Mouse (Mus musculus): ENCODE data around the gene Rps11. TPM values are rescaled to one million over a fixed set of nuclear protein-coding genes. Genes with fewer than 3 reads are reported as not detected.
A peak's percentile ranks its signal among the peaks of the same experiment; 100 is the strongest.

Gene Rps11
- polyA plus RNA-seq, 1 experiment from 2014 or later, result 781 TPM

DNA sequence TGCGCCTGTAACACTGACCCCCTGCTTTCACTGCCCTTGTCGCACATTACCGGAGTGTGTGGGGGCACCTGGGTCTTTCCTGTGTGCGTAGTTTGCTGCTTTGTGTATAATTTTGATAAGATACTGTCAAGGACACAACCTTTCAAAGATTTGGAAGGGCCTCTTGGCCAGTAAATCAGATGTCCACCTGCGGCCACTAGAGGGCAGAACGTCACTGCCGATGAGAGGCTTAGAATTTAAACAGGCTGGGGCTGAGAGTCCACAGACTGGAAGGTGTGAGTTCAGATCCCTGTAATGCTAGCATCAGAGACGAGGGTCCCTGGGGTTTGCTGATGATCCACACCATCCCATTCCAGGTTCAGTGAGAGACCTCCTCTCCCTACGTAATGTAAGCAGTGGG is 45.7 kb downstream of the Rps11 start:
- no peak overlapping the region for H3K4me2 ChIP-seq (ENCODE audit: low read depth, low read length)
- no peaks in the 10 kb centered on the region for H3K4me1 ChIP-seq (ENCODE audit: control insufficient read depth, insufficient read depth, low read length)
- 42% methylated on average over 9 of the region's 9 CpGs for WGBS
- no peak overlapping the region for H3K4me3 ChIP-seq (ENCODE audit: low read depth, low read length)
- no peak overlapping the region for H3K27ac ChIP-seq (ENCODE audit: low read depth, low read length)
- H3K9me3 ChIP-seq (ENCODE audit: control insufficient read depth, low read length), result no peaks in the 10 kb centered on the region
- H3K9ac ChIP-seq (replicated peaks; ENCODE audit: low read depth, low read length), result no peak overlapping the region
- H3K27me3 ChIP-seq (ENCODE audit: control insufficient read depth, insufficient read depth, low read length), result no peaks in the 10 kb centered on the region
- no peaks in the 10 kb centered on the region for H3K36me3 ChIP-seq (ENCODE audit: control insufficient read depth, insufficient read depth, low read length)
- no peak for ATAC-seq (ENCODE audit: low read depth)

GRCm38 (mm10) chr7:45077829-45078228 is 46.4 kb downstream of the Rps11 start:
- Histone ChIP-seq H3K27ac (ENCODE audit: low read depth, low read length) (no peak overlapping the region), H3K9ac (replicated peaks; ENCODE audit: low read depth, low read length) (no peak overlapping the region), H3K36me3 (ENCODE audit: control insufficient read depth, insufficient read depth, low read length) (no peaks in the 10 kb centered on the region), H3K4me3 (ENCODE audit: low read depth, low read length) (no peak overlapping the region), H3K9me3 (ENCODE audit: control insufficient read depth, low read length) (no peaks in the 10 kb centered on the region), H3K4me2 (ENCODE audit: low read depth, low read length) (no peak overlapping the region), H3K4me1 (ENCODE audit: control insufficient read depth, insufficient read depth, low read length) (no peaks in the 10 kb centered on the region), H3K27me3 (ENCODE audit: control insufficient read depth, insufficient read depth, low read length) (no peaks in the 10 kb centered on the region)
- WGBS, result 96% methylated on average over 2 of the region's 2 CpGs
- no peak for ATAC-seq (ENCODE audit: low read depth)

- Histone ChIP-seq H3K27ac (ENCODE audit: low read depth, low read length) (no peak overlapping the region), H3K4me2 (ENCODE audit: low read depth, low read length) (no peak overlapping the region), H3K9ac (replicated peaks; ENCODE audit: low read depth, low read length) (no peak overlapping the region), H3K4me1 (ENCODE audit: control insufficient read depth, insufficient read depth, low read length) (no peaks in the 10 kb centered on the region), H3K4me3 (ENCODE audit: low read depth, low read length) (no peak overlapping the region), H3K27me3 (ENCODE audit: control insufficient read depth, insufficient read depth, low read length) (no peaks in the 10 kb centered on the region), H3K9me3 (ENCODE audit: control insufficient read depth, low read length) (no peaks in the 10 kb centered on the region), H3K36me3 (ENCODE audit: control insufficient read depth, insufficient read depth, low read length) (no peaks in the 10 kb centered on the region)
- 86% methylated on average over 14 of the region's 14 CpGs for WGBS
- ATAC-seq (ENCODE audit: low read depth), result no peak
These were observed 46.9 kb downstream of the Rps11 start for GRCm38 (mm10) chr7:45077322-45077721.

GRCm38 (mm10) chr7:45076501-45076900 is 47.7 kb downstream of the Rps11 start:
- no peaks in the 10 kb centered on the region for H3K36me3 ChIP-seq (ENCODE audit: control insufficient read depth, insufficient read depth, low read length)
- no peak overlapping the region for H3K9ac ChIP-seq (replicated peaks; ENCODE audit: low read depth, low read length)
- H3K4me3 ChIP-seq (ENCODE audit: low read depth, low read length), result no peak overlapping the region
- no peaks in the 10 kb centered on the region for H3K9me3 ChIP-seq (ENCODE audit: control insufficient read depth, low read length)
- no peaks in the 10 kb centered on the region for H3K27me3 ChIP-seq (ENCODE audit: control insufficient read depth, insufficient read depth, low read length)
- ATAC-seq (ENCODE audit: low read depth), result no peak
- H3K27ac ChIP-seq (ENCODE audit: low read depth, low read length), result no peak overlapping the region
- 93% methylated on average over 30 of the region's 30 CpGs for WGBS
- H3K4me2 ChIP-seq (ENCODE audit: low read depth, low read length), result no peak overlapping the region
- H3K4me1 ChIP-seq (ENCODE audit: control insufficient read depth, insufficient read depth, low read length), result no peaks in the 10 kb centered on the region

GRCm38 (mm10) chr7:45075405-45075804 is 48.8 kb downstream of the Rps11 start:
- Histone ChIP-seq H3K9ac (replicated peaks; ENCODE audit: low read depth, low read length) (no peak overlapping the region), H3K4me3 (ENCODE audit: low read depth, low read length) (no peak overlapping the region), H3K27me3 (ENCODE audit: control insufficient read depth, insufficient read depth, low read length) (no peaks in the 10 kb centered on the region), H3K9me3 (ENCODE audit: control insufficient read depth, low read length) (no peaks in the 10 kb centered on the region), H3K27ac (ENCODE audit: low read depth, low read length) (no peak overlapping the region), H3K4me1 (ENCODE audit: control insufficient read depth, insufficient read depth, low read length) (no peaks in the 10 kb centered on the region), H3K36me3 (ENCODE audit: control insufficient read depth, insufficient read depth, low read length) (no peaks in the 10 kb centered on the region), H3K4me2 (ENCODE audit: low read depth, low read length) (no peak overlapping the region)
- WGBS, result 86% methylated on average over 4 of the region's 4 CpGs
- ATAC-seq (ENCODE audit: low read depth), result no peak

GRCm38 (mm10) chr7:45073949-45074348 is 50.3 kb downstream of the Rps11 start:
- Histone ChIP-seq H3K27ac (ENCODE audit: low read depth, low read length) (no peak overlapping the region), H3K4me2 (ENCODE audit: low read depth, low read length) (no peak overlapping the region), H3K4me1 (ENCODE audit: control insufficient read depth, insufficient read depth, low read length) (no peaks in the 10 kb centered on the region), H3K4me3 (ENCODE audit: low read depth, low read length) (no peak overlapping the region), H3K27me3 (ENCODE audit: control insufficient read depth, insufficient read depth, low read length) (no peaks in the 10 kb centered on the region), H3K9ac (replicated peaks; ENCODE audit: low read depth, low read length) (no peak overlapping the region), H3K9me3 (ENCODE audit: control insufficient read depth, low read length) (no peaks in the 10 kb centered on the region), H3K36me3 (ENCODE audit: control insufficient read depth, insufficient read depth, low read length) (no peaks in the 10 kb centered on the region)
- ATAC-seq (ENCODE audit: low read depth), result no peak
- WGBS, result 93% methylated on average over 12 of the region's 12 CpGs

GRCm38 (mm10) chr7:45073171-45073707 is 51.0 kb downstream of the Rps11 start:
- Histone ChIP-seq H3K4me3 (ENCODE audit: low read depth, low read length) (no peak overlapping the region), H3K4me2 (ENCODE audit: low read depth, low read length) (no peak overlapping the region), H3K27me3 (ENCODE audit: control insufficient read depth, insufficient read depth, low read length) (no peaks in the 10 kb centered on the region), H3K9me3 (ENCODE audit: control insufficient read depth, low read length) (no peaks in the 10 kb centered on the region), H3K4me1 (ENCODE audit: control insufficient read depth, insufficient read depth, low read length) (no peaks in the 10 kb centered on the region), H3K36me3 (ENCODE audit: control insufficient read depth, insufficient read depth, low read length) (no peaks in the 10 kb centered on the region), H3K9ac (replicated peaks; ENCODE audit: low read depth, low read length) (no peak overlapping the region), H3K27ac (ENCODE audit: low read depth, low read length) (no peak overlapping the region)
- whole genome bisulfite sequencing, result 82% methylated on average over 7 of the region's 7 CpGs
- no peak for ATAC-seq (ENCODE audit: low read depth)

MicroRNA genes within 50 kb of the gene (microRNA counts, 519-probe panel; counts per million panel counts)
- microRNA mmu-miR-150, result 3,981 counts per million, percentile 42 among the panel's probes with 10 or more counts

Small RNAs within 50 kb of the gene (microRNA-seq; reads per million reads assigned to microRNA genes)
- gene Mir150, result 68.6 reads per million, percentile 40 among the genes with 10 or more reads in this experiment
- 10.5 reads per million, percentile 18 among the genes with 10 or more reads in this experiment for gene Mir5121
- gene Mir7055, result not detected

Other genes with a start within 250 kb of the Rps11 start
- gene Med25, start 231.7 kb downstream of the Rps11 start, polyA plus RNA-seq (2014; fragmentation: Nextera tagmentation; extraction: Ambion mirVana), result 85.7 and 91.1 TPM in 2 replicates
- gene Fuz, start 228.4 kb downstream of the Rps11 start, polyA plus RNA-seq (2014; fragmentation: Nextera tagmentation; extraction: Ambion mirVana), result 14.5 and 16.0 TPM in 2 replicates
- gene Ap2a1, start 194.9 kb downstream of the Rps11 start, polyA plus RNA-seq (2014; fragmentation: Nextera tagmentation; extraction: Ambion mirVana), result 120 and 128 TPM in 2 replicates
- 0.11 and 0.19 TPM in 2 replicates for gene Tsks, start 181.2 kb downstream of the Rps11 start, polyA plus RNA-seq (2014; fragmentation: Nextera tagmentation; extraction: Ambion mirVana)
- gene Cpt1c, start 149.6 kb downstream of the Rps11 start, polyA plus RNA-seq (2014; fragmentation: Nextera tagmentation; extraction: Ambion mirVana), result 54.3 and 60.3 TPM in 2 replicates
- 189 and 206 TPM in 2 replicates for gene Prmt1, start 137.9 kb downstream of the Rps11 start, polyA plus RNA-seq (2014; fragmentation: Nextera tagmentation; extraction: Ambion mirVana)
- 53.8 and 60.2 TPM in 2 replicates for gene Irf3, start 126.8 kb downstream of the Rps11 start, polyA plus RNA-seq (2014; fragmentation: Nextera tagmentation; extraction: Ambion mirVana)
- 6.4 and 9.5 TPM in 2 replicates for gene Bcl2l12, start 125.7 kb downstream of the Rps11 start, polyA plus RNA-seq (2014; fragmentation: Nextera tagmentation; extraction: Ambion mirVana)
- 61.6 and 68.6 TPM in 2 replicates for gene Scaf1, start 108.1 kb downstream of the Rps11 start, polyA plus RNA-seq (2014; fragmentation: Nextera tagmentation; extraction: Ambion mirVana)
- gene Rras, start 106.5 kb downstream of the Rps11 start, polyA plus RNA-seq (2014; fragmentation: Nextera tagmentation; extraction: Ambion mirVana), result 9.0 and 13.7 TPM in 2 replicates
- 17.3 and 17.9 TPM in 2 replicates for gene Prr12, start 71.6 kb downstream of the Rps11 start, polyA plus RNA-seq (2014; fragmentation: Nextera tagmentation; extraction: Ambion mirVana)
- 65.4 and 67.3 TPM in 2 replicates for gene Nosip, start 62.0 kb downstream of the Rps11 start, polyA plus RNA-seq (2014; fragmentation: Nextera tagmentation; extraction: Ambion mirVana)
- 12.7 and 12.8 TPM in 2 replicates for gene Prrg2, start 61.8 kb downstream of the Rps11 start, polyA plus RNA-seq (2014; fragmentation: Nextera tagmentation; extraction: Ambion mirVana)
- 23.7 and 118 TPM in 2 replicates for gene Rcn3, start 32.2 kb downstream of the Rps11 start, polyA plus RNA-seq (2014; fragmentation: Nextera tagmentation; extraction: Ambion mirVana)
- 7.0 and 36.4 TPM in 2 replicates for gene Fcgrt, start 20.6 kb downstream of the Rps11 start, polyA plus RNA-seq (2014; fragmentation: Nextera tagmentation; extraction: Ambion mirVana)
- gene Rpl13a, start 4.3 kb upstream of the Rps11 start, polyA plus RNA-seq (2014; fragmentation: Nextera tagmentation; extraction: Ambion mirVana), result 668 and 729 TPM in 2 replicates
- 0.33 TPM in 1 of 2 replicates, not detected in the other for gene Gm45713, start 11.8 kb upstream of the Rps11 start, polyA plus RNA-seq (2014; fragmentation: Nextera tagmentation; extraction: Ambion mirVana)
- gene Flt3l, start 12.0 kb upstream of the Rps11 start, polyA plus RNA-seq (2014; fragmentation: Nextera tagmentation; extraction: Ambion mirVana), result 1.3 and 1.6 TPM in 2 replicates
- gene Pih1d1, start 29.9 kb upstream of the Rps11 start, polyA plus RNA-seq (2014; fragmentation: Nextera tagmentation; extraction: Ambion mirVana), result 90.4 and 91.2 TPM in 2 replicates
- 16.9 and 19.8 TPM in 2 replicates for gene Aldh16a1, start 30.1 kb upstream of the Rps11 start, polyA plus RNA-seq (2014; fragmentation: Nextera tagmentation; extraction: Ambion mirVana)
- gene Slc17a7, start 39.5 kb upstream of the Rps11 start, polyA plus RNA-seq (2014; fragmentation: Nextera tagmentation; extraction: Ambion mirVana), result 0.71 TPM in 1 of 2 replicates, not detected in the other
- gene Gfy, start 55.1 kb upstream of the Rps11 start, polyA plus RNA-seq (2014; fragmentation: Nextera tagmentation; extraction: Ambion mirVana), result not detected in 2 replicates
- gene Pth2, start 56.6 kb upstream of the Rps11 start, polyA plus RNA-seq (2014; fragmentation: Nextera tagmentation; extraction: Ambion mirVana), result not detected in 2 replicates
- 0.15 and 0.50 TPM in 2 replicates for gene Ccdc155, start 80.5 kb upstream of the Rps11 start, polyA plus RNA-seq (2014; fragmentation: Nextera tagmentation; extraction: Ambion mirVana)
- 11.8 and 12.9 TPM in 2 replicates for gene Dkkl1, start 87.7 kb upstream of the Rps11 start, polyA plus RNA-seq (2014; fragmentation: Nextera tagmentation; extraction: Ambion mirVana)
- gene Tead2, start 91.3 kb upstream of the Rps11 start, polyA plus RNA-seq (2014; fragmentation: Nextera tagmentation; extraction: Ambion mirVana), result 24.5 and 39.9 TPM in 2 replicates
- 1.0 and 1.6 TPM in 2 replicates for gene Cd37, start 114.7 kb upstream of the Rps11 start, polyA plus RNA-seq (2014; fragmentation: Nextera tagmentation; extraction: Ambion mirVana)
- 0.75 and 0.99 TPM in 2 replicates for gene Slc6a16, start 116.6 kb upstream of the Rps11 start, polyA plus RNA-seq (2014; fragmentation: Nextera tagmentation; extraction: Ambion mirVana)
- gene Slc6a21, start 153.1 kb upstream of the Rps11 start, polyA plus RNA-seq (2014; fragmentation: Nextera tagmentation; extraction: Ambion mirVana), result not detected in 2 replicates
- gene Trpm4, start 209.3 kb upstream of the Rps11 start, polyA plus RNA-seq (2014; fragmentation: Nextera tagmentation; extraction: Ambion mirVana), result 9.1 and 10.9 TPM in 2 replicates
- gene Hrc, start 210.9 kb upstream of the Rps11 start, polyA plus RNA-seq (2014; fragmentation: Nextera tagmentation; extraction: Ambion mirVana), result 0.13 and 0.52 TPM in 2 replicates
- gene Ppfia3, start 242.6 kb upstream of the Rps11 start, polyA plus RNA-seq (2014; fragmentation: Nextera tagmentation; extraction: Ambion mirVana), result 28.4 and 30.4 TPM in 2 replicates
- 24.9 and 49.4 TPM in 2 replicates for gene Lin7b, start 246.1 kb upstream of the Rps11 start, polyA plus RNA-seq (2014; fragmentation: Nextera tagmentation; extraction: Ambion mirVana)

Data from neural tube, embryonic 14.5 days (tissue).